Mouse (Mus musculus) stomach, embryonic 14.5 days (tissue): ENCODE measurements around the gene Phf6. TPM values are rescaled to one million over a fixed set of nuclear protein-coding genes. Genes with fewer than 3 reads are reported as not detected.
A peak's percentile ranks its signal among the peaks of the same experiment; 100 is the strongest.
"Not testable (repeated sequence)": the region's sequence is repeated elsewhere in the genome, so short reads cannot be mapped to it uniquely, and the experiment has no call there.

Experiments
- ATAC-seq: fragments of 200-750 bp; cut with Nextera tagmentation; 2 replicates; pipeline ENCODE4 v1.8.0; 2017; ENCODE audit warnings: low read depth, moderate TSS enrichment; ENCODE audit not compliant: insufficient number of reproducible peaks, insufficient read depth, low FRiP score
- H3K27ac ChIP-seq: fragments of 300-500 bp; sonication (generic); 2 replicates; pipeline ENCODE4 v1.5.1; 2014; ENCODE audit warnings: mild to moderate bottlenecking, low read length, moderate library complexity, mixed read lengths
- H3K27me3 ChIP-seq: fragments of 300-500 bp; sonication (generic); 2 replicates; pipeline ENCODE4 v1.6.1; 2014; ENCODE audit warnings: low read length, control low read depth, mixed read lengths; ENCODE audit not compliant: control insufficient read depth, insufficient read depth
- H3K36me3 ChIP-seq: fragments of 300-500 bp; sonication (generic); 2 replicates; pipeline ENCODE4 v1.6.1; 2014; ENCODE audit warnings: mild to moderate bottlenecking, control low read depth, low read length, moderate library complexity, mixed read lengths; ENCODE audit not compliant: control insufficient read depth, insufficient read depth
- H3K4me1 ChIP-seq: fragments of 300-500 bp; sonication (generic); 2 replicates; pipeline ENCODE4 v1.6.1; 2014; ENCODE audit warnings: low read length, control low read depth, mixed read lengths; ENCODE audit not compliant: control insufficient read depth, insufficient read depth
- H3K4me2 ChIP-seq: fragments of 300-500 bp; sonication (generic); replicated peaks from 2 replicates; pipeline ENCODE4 v1.6.1; 2014; ENCODE audit warnings: low read depth, low read length, control low read depth
- H3K4me3 ChIP-seq: fragments of 300-500 bp; sonication (generic); 2 replicates; pipeline ENCODE4 v1.5.1; 2014; ENCODE audit warnings: low read depth, low read length, control low read depth
- H3K9ac ChIP-seq: fragments of 300-500 bp; sonication (generic); replicated peaks from 2 replicates; pipeline ENCODE4 v1.6.1; 2014; ENCODE audit warnings: low read depth, mild to moderate bottlenecking, control low read depth, low read length, moderate library complexity, mixed read lengths
- H3K9me3 ChIP-seq: fragments of 300-500 bp; sonication (generic); 2 replicates; pipeline ENCODE4 v1.6.1; 2016; ENCODE audit warnings: low read depth, low read length, control low read depth; ENCODE audit not compliant: control insufficient read depth
- WGBS: fragments of 180-500 bp; shearing (Covaris S2); extraction: QIAGEN DNeasy Blood & Tissue Kit; methylation state at CpG from one replicate; pipeline ENCODE4 v1.1.7; 2014; 5-methylcytosine and 5-hydroxymethylcytosine counted together
- polyA plus RNA-seq: library from polyadenylated mRNA; unstranded; fragments of >200 nt; fragmentation: Nextera tagmentation; extraction: Ambion mirVana; gene quantifications from 2 replicates; pipeline ENCODE4 v1.2.1, GENCODE M21; 2014

The Phf6 gene
- polyA plus RNA-seq: 42.6 and 42.7 TPM in 2 replicates

- Histone ChIP-seq H3K27me3 (no peaks in the 10 kb centered on the region), H3K9me3 (no peaks in the 10 kb centered on the region), H3K36me3 (no peaks in the 10 kb centered on the region), H3K4me2 (peak within 1 kb of the TSS; percentile 34), H3K4me3 (peak within 1 kb of the TSS; percentile 60), H3K27ac (peak within 1 kb of the TSS; percentile 86), H3K9ac (peak within 1 kb of the TSS; percentile 61), H3K4me1 (0 out of 2 replicates have a peak, but pooled peaks cover 2% of the 10 kb centered on the region)
- ATAC-seq: peak; percentile 99
- WGBS: 26% methylated on average over 52 of the region's 54 CpGs
Observed at GRCm38 (mm10) chrX:52911587-52912371, at the start of gene Phf6. Phf6 (plus strand) TSS chrX:52912266.

- 52% methylated on average over 2 of the region's 2 CpGs for WGBS
- Histone ChIP-seq H3K4me2 (no peak overlapping the region), H3K4me3 (no peak overlapping the region), H3K4me1 (no peaks in the 10 kb centered on the region), H3K9me3 (no peaks in the 10 kb centered on the region), H3K36me3 (no peaks in the 10 kb centered on the region), H3K27me3 (no peaks in the 10 kb centered on the region), H3K9ac (no peak overlapping the region), H3K27ac (no peak overlapping the region)
- ATAC-seq: no peak
Observed at GRCm38 (mm10) chrX:52864126-52864525, 47.9 kb upstream of the Phf6 start.

GRCm38 (mm10) chrX:52898486-52898885 lies 13.6 kb upstream of the Phf6 start:
- 73% methylated on average over 11 of the region's 27 CpGs for WGBS
- not testable (repeated sequence) for H3K27me3 ChIP-seq, H3K36me3 ChIP-seq, H3K4me1 ChIP-seq, ATAC-seq, H3K9me3 ChIP-seq, H3K4me3 ChIP-seq, H3K27ac ChIP-seq, H3K9ac ChIP-seq, H3K4me2 ChIP-seq

- H3K36me3 ChIP-seq: no peaks in the 10 kb centered on the region
- peak; percentile 34; the same call in 1 of the 2 replicates for ATAC-seq
- peak overlapping the region; percentile 86 for H3K27ac ChIP-seq
- H3K27me3 ChIP-seq: no peaks in the 10 kb centered on the region
- H3K4me3 ChIP-seq: peak overlapping the region; percentile 60
- H3K9me3 ChIP-seq: no peaks in the 10 kb centered on the region
- H3K4me2 ChIP-seq: peak overlapping the region; percentile 29
- peak overlapping the region; percentile 61 for H3K9ac ChIP-seq
- H3K4me1 ChIP-seq: 0 out of 2 replicates have a peak, but pooled peaks cover 2% of the 10 kb centered on the region
- 28% methylated on average over 23 of the region's 26 CpGs for WGBS
Observed at GRCm38 (mm10) chrX:52912372-52912728, 284 bp downstream of the Phf6 start.

- ATAC-seq: no peak
- Histone ChIP-seq H3K27ac (no peak overlapping the region), H3K4me3 (peak overlapping the region; percentile 60), H3K4me1 (0 out of 2 replicates have a peak, but pooled peaks cover 2% of the 10 kb centered on the region), H3K36me3 (no peaks in the 10 kb centered on the region), H3K4me2 (peak overlapping the region; percentile 29), H3K9me3 (no peaks in the 10 kb centered on the region), H3K27me3 (no peaks in the 10 kb centered on the region), H3K9ac (peak overlapping the region; percentile 61)
- 20% methylated on average over 31 of the region's 31 CpGs for WGBS
Observed at GRCm38 (mm10) chrX:52912826-52913701, 998 bp downstream of the Phf6 start.

GRCm38 (mm10) chrX:52913856-52914255 lies 1.8 kb downstream of the Phf6 start:
- no peaks in the 10 kb centered on the region for H3K36me3 ChIP-seq
- H3K4me2 ChIP-seq: peak overlapping the region; percentile 29
- no peak for ATAC-seq
- peak overlapping the region; percentile 60 for H3K4me3 ChIP-seq
- H3K9me3 ChIP-seq: no peaks in the 10 kb centered on the region
- H3K4me1 ChIP-seq: 0 out of 2 replicates have a peak, but pooled peaks cover 2% of the 10 kb centered on the region
- WGBS: 60% methylated on average over 4 of the region's 4 CpGs
- no peak overlapping the region for H3K9ac ChIP-seq
- H3K27ac ChIP-seq: no peak overlapping the region
- H3K27me3 ChIP-seq: no peaks in the 10 kb centered on the region

- ATAC-seq: no peak
- H3K9ac ChIP-seq: no peak overlapping the region
- no peaks in the 10 kb centered on the region for H3K9me3 ChIP-seq
- H3K36me3 ChIP-seq: no peaks in the 10 kb centered on the region
- 0 out of 2 replicates have a peak, but pooled peaks cover 2% of the 10 kb centered on the region for H3K4me1 ChIP-seq
- H3K27me3 ChIP-seq: no peaks in the 10 kb centered on the region
- H3K4me2 ChIP-seq: no peak overlapping the region
- no peak overlapping the region for H3K4me3 ChIP-seq
- H3K27ac ChIP-seq: no peak overlapping the region
Observed at GRCm38 (mm10) chrX:52914705-52915104, 2.6 kb downstream of the Phf6 start.

GRCm38 (mm10) chrX:52916516-52916915 lies 4.5 kb downstream of the Phf6 start:
- Histone ChIP-seq H3K36me3 (no peaks in the 10 kb centered on the region), H3K9me3 (no peaks in the 10 kb centered on the region), H3K4me3 (no peak overlapping the region), H3K4me1 (0 out of 2 replicates have a peak, but pooled peaks cover 2% of the 10 kb centered on the region), H3K27me3 (no peaks in the 10 kb centered on the region), H3K4me2 (no peak overlapping the region), H3K27ac (no peak overlapping the region), H3K9ac (no peak overlapping the region)
- ATAC-seq: no peak
- 70% methylated on average over 7 of the region's 7 CpGs for WGBS
